Mouse (Mus musculus): ENCODE measurements around the gene Sphk1. TPM values are rescaled to one million over a fixed set of nuclear protein-coding genes. Genes with fewer than 3 reads are reported as not detected.
"Not testable (repeated sequence)": the region's sequence is repeated elsewhere in the genome, so short reads cannot be mapped to it uniquely, and the experiment has no call there.

The Sphk1 gene
- polyA plus RNA-seq, 1 experiment from 2014 or later: 4.1 TPM

DNA sequence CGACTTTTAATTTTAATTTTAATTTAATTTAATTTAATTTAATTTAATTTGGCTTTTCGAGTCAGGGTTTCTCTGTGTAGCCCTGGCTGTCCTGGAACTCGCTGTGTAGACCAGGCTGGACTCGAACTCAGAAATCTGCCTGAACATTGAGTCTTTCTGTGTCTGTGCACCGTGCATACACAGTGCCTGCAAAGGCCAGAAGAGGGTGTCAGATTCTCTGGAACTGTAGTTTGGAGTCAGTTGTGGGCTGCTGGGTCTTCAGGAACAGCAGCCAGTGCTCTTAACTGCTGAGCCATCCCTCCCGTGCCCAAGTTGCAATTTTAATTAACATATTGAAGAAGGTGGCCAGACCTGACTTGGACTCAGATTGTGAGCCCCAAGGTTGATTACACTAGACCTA is 39.4 kb upstream of the Sphk1 start:
- DNase-seq (ENCODE audit: low spot score): no peak
- H3K27me3 ChIP-seq (ENCODE audit: control insufficient read depth, insufficient read depth, low read length): no peaks in the 10 kb centered on the region
- H3K9me3 ChIP-seq (ENCODE audit: control insufficient read depth, low read length): no peaks in the 10 kb centered on the region
- peak overlapping the region; percentile 97; the same call in 1 of the 2 replicates for H3K9ac ChIP-seq
- WGBS: 71% methylated on average over 6 of the region's 6 CpGs
- peaks cover 18% of the 10 kb centered on the region for H3K4me1 ChIP-seq (replicated peaks; ENCODE audit: control insufficient read depth, insufficient read depth, low read length)
- H3K27ac ChIP-seq: no peak overlapping the region
- peaks cover 14% of the 10 kb centered on the region for H3K36me3 ChIP-seq (replicated peaks; ENCODE audit: control insufficient read depth, insufficient read depth)
- H3K4me3 ChIP-seq (replicated peaks; ENCODE audit: low read length): no peak overlapping the region
- no peak for ATAC-seq (ENCODE audit: low FRiP score)
- H3K4me2 ChIP-seq (replicated peaks): peak overlapping the region; percentile 75

DNA sequence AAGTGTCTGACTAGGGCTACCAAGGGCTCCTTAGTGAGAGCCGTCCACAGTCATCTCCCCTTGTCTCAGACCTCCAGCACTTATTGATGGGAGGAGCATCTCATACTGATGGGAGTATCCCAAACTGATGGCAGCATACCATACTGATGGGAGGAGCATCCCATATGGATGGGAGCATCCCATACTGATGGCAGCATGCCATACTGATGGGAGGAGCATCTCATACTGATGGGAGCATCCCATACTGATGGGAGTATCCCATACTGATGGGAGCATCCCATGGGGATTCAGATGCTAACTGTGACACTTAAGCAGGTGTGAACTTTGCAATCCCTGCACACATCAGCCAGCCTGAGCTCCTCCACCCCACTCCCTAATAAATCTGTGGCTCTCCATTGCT is 38.2 kb upstream of the Sphk1 start:
- H3K9ac ChIP-seq; H3K4me3 ChIP-seq (replicated peaks; ENCODE audit: low read length); H3K27ac ChIP-seq; H3K36me3 ChIP-seq (replicated peaks; ENCODE audit: control insufficient read depth, insufficient read depth); H3K27me3 ChIP-seq (ENCODE audit: control insufficient read depth, insufficient read depth, low read length); H3K4me2 ChIP-seq (replicated peaks); ATAC-seq (ENCODE audit: low FRiP score); H3K9me3 ChIP-seq (ENCODE audit: control insufficient read depth, low read length); DNase-seq (ENCODE audit: low spot score): not testable (repeated sequence)
- WGBS: 58% methylated on average over 1 of the region's 1 CpGs
- peaks cover 18% of the 10 kb centered on the region for H3K4me1 ChIP-seq (replicated peaks; ENCODE audit: control insufficient read depth, insufficient read depth, low read length)

DNA sequence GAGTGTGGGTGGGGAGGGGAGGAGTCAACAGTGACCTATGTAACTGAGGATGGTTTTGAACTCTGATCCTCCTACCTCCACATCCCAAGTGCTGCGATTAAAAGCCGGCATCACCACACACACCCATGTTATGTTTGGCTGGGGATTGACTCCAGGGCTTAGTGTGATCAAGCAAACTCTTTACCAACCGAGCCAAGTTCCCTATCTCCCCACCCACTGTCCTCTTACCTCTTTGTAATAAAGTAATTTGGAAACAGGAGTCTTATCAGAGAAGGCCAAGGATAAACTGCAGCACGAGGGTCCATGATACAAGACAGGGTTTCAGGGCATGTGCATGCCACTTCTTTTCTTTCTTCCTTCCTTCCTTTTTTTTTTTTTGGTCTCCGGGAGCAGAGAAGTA is 37.5 kb upstream of the Sphk1 start:
- Histone ChIP-seq H3K4me1 (replicated peaks; ENCODE audit: control insufficient read depth, insufficient read depth, low read length) (peaks cover 18% of the 10 kb centered on the region), H3K9ac (no peak overlapping the region), H3K27me3 (ENCODE audit: control insufficient read depth, insufficient read depth, low read length) (no peaks in the 10 kb centered on the region), H3K9me3 (ENCODE audit: control insufficient read depth, low read length) (no peaks in the 10 kb centered on the region), H3K4me2 (replicated peaks) (no peak overlapping the region), H3K27ac (no peak overlapping the region), H3K36me3 (replicated peaks; ENCODE audit: control insufficient read depth, insufficient read depth) (no peaks in the 10 kb centered on the region), H3K4me3 (replicated peaks; ENCODE audit: low read length) (no peak overlapping the region)
- DNase-seq (ENCODE audit: low spot score) (no peak), ATAC-seq (ENCODE audit: low FRiP score) (no peak)
- 82% methylated on average over 5 of the region's 5 CpGs for WGBS

DNA sequence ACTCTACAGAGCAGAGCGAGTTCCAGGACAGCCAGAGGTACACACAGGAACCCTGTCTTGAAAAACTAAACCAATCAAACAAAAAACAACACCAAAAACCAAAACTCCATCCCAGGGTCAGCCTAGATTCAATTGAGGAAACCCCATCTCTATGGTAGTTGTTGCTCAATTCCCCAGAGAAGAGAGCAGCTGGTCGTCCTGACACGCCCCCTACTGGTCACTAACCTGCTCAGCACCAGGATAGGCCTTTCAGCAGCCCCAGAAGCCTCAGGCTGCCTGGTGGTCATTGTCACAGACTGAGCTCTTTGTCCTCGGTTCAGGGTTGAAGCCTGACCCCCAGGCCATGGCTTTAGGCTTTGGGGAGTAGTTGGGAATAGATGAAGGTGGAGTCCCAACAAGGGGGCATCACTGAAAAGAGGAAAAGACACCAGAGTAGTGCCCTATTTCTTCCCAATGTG is 36.9 kb upstream of the Sphk1 start, which contains the start of gene Prpsap1:
Prpsap1 (minus strand) TSS at position 408 of the 458 bp plus-strand sequence.
- peaks cover 17% of the 10 kb centered on the region for H3K4me1 ChIP-seq (replicated peaks; ENCODE audit: control insufficient read depth, insufficient read depth, low read length)
- H3K9ac ChIP-seq: no peak within 1 kb of the TSS
- no peaks in the 10 kb centered on the region for H3K9me3 ChIP-seq (ENCODE audit: control insufficient read depth, low read length)
- ATAC-seq (ENCODE audit: low FRiP score): no peak
- H3K36me3 ChIP-seq (replicated peaks; ENCODE audit: control insufficient read depth, insufficient read depth): no peaks in the 10 kb centered on the region
- H3K27me3 ChIP-seq (ENCODE audit: control insufficient read depth, insufficient read depth, low read length): no peaks in the 10 kb centered on the region
- H3K4me3 ChIP-seq (replicated peaks; ENCODE audit: low read length): no peak within 1 kb of the TSS
- H3K27ac ChIP-seq: peak within 1 kb of the TSS; percentile 32; the same call in 1 of the 2 replicates
- no peak for DNase-seq (ENCODE audit: low spot score)
- WGBS: 23% methylated on average over 4 of the region's 4 CpGs
- H3K4me2 ChIP-seq (replicated peaks): no peak within 1 kb of the TSS

DNA sequence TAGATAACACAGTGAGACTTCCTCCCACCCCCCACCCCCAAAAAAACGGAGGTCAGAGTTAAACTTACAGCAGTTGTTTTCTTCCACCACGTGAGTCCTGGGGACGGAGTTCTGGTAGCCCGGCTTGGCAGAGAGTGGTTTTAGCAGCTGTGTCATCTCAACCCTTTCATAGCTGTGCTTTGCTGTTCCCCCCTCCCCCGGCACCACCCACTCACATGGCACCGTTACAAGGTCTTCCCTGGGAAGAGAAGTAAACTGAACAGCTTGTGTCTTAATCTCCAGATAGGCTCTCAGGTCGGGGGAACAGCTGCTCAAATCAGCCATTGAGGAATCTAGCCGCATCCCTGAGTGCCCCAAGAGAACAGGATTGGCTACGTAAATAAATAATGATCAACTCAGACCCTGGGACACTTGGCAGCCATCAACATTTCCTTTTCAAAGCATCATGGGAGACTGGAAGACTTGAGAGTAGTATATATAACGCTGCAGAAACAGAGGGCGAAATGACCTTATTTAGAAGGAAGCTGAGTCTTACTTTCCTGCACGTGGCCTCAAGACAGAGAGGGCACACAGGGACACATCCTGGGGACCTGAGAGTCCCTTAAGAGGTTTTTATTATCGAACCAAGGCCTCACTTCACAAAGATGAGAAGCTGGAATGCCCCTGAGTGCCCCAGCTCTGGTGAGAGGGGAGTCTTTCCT is 36.1 kb upstream of the Sphk1 start:
- WGBS: 39% methylated on average over 13 of the region's 13 CpGs
- H3K27ac ChIP-seq: peak overlapping the region; percentile 32; the same call in 1 of the 2 replicates
- no peak for DNase-seq (ENCODE audit: low spot score)

DNA sequence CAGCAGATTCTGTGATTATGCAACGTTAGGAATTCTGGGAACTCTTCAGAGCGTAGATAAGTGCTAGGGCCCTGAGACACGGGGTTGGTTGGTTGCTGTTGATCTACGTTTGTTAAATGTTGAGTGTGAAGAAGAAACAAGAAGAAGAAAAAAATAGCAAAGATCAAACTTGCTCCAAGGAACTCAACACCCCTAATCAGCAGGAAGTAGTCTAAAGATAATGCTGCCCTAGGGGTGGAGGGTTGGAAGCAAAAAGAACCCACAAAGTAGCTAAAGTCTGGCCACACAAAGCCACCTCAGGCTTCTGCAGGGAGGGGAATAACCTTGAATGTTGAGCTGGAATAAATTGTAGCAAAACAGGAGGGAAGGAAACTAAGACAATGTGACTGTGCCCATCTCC is 33.4 kb upstream of the Sphk1 start:
- no peaks in the 10 kb centered on the region for H3K9me3 ChIP-seq (ENCODE audit: control insufficient read depth, low read length)
- H3K4me3 ChIP-seq (replicated peaks; ENCODE audit: low read length): no peak overlapping the region
- WGBS: 88% methylated on average over 4 of the region's 4 CpGs
- H3K4me1 ChIP-seq (replicated peaks; ENCODE audit: control insufficient read depth, insufficient read depth, low read length): peaks cover 8% of the 10 kb centered on the region; the same call in 1 of the 2 replicates
- ATAC-seq (ENCODE audit: low FRiP score): no peak
- no peak overlapping the region for H3K9ac ChIP-seq
- H3K4me2 ChIP-seq (replicated peaks): no peak overlapping the region
- H3K27me3 ChIP-seq (ENCODE audit: control insufficient read depth, insufficient read depth, low read length): no peaks in the 10 kb centered on the region
- DNase-seq (ENCODE audit: low spot score): no peak
- H3K27ac ChIP-seq: no peak overlapping the region
- H3K36me3 ChIP-seq (replicated peaks; ENCODE audit: control insufficient read depth, insufficient read depth): no peaks in the 10 kb centered on the region

More for the DNA sequence above, 36.1 kb upstream of the Sphk1 start:
- Histone ChIP-seq H3K9ac (no peak overlapping the region), H3K9me3 (ENCODE audit: control insufficient read depth, low read length) (no peaks in the 10 kb centered on the region), H3K4me2 (replicated peaks) (no peak overlapping the region), H3K36me3 (replicated peaks; ENCODE audit: control insufficient read depth, insufficient read depth) (no peaks in the 10 kb centered on the region), H3K4me1 (replicated peaks; ENCODE audit: control insufficient read depth, insufficient read depth, low read length) (peaks cover 11% of the 10 kb centered on the region), H3K27me3 (ENCODE audit: control insufficient read depth, insufficient read depth, low read length) (no peaks in the 10 kb centered on the region), H3K4me3 (replicated peaks; ENCODE audit: low read length) (no peak overlapping the region)
- no peak for ATAC-seq (ENCODE audit: low FRiP score)

DNA sequence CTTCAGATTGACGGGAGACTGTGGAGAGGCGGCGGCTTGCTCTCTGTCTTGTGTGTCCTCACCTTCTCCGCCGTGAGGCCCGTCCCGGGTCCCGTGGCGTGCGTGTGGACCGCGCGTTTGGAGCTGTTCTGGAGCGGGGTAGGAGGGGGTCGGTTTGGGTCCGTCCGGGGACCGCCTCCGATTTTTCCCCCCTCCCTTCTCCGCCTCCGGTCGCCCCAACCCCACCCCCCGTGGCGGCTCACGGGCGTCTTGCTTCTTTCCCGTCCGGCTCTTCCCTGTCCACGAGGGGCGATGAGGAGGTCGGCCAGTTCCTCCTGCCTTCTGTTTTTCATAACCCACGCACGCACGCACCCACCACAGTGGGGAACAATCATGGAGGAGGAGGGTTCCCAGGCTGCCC is 32.1 kb upstream of the Sphk1 start:
- ATAC-seq (ENCODE audit: low FRiP score): no peak; the same call in 1 of the 2 replicates
- Histone ChIP-seq H3K27ac (no peak overlapping the region), H3K27me3 (ENCODE audit: control insufficient read depth, insufficient read depth, low read length) (no peaks in the 10 kb centered on the region), H3K4me3 (replicated peaks; ENCODE audit: low read length) (peak overlapping the region; percentile 15; the same call in 1 of the 2 replicates), H3K36me3 (replicated peaks; ENCODE audit: control insufficient read depth, insufficient read depth) (no peaks in the 10 kb centered on the region), H3K9ac (no peak overlapping the region), H3K4me1 (replicated peaks; ENCODE audit: control insufficient read depth, insufficient read depth, low read length) (peaks cover 8% of the 10 kb centered on the region; the same call in 1 of the 2 replicates), H3K9me3 (ENCODE audit: control insufficient read depth, low read length) (no peaks in the 10 kb centered on the region), H3K4me2 (replicated peaks) (peak overlapping the region; percentile 41)
- 33% methylated on average over 34 of the region's 34 CpGs for WGBS
- no peak for DNase-seq (ENCODE audit: low spot score)

DNA sequence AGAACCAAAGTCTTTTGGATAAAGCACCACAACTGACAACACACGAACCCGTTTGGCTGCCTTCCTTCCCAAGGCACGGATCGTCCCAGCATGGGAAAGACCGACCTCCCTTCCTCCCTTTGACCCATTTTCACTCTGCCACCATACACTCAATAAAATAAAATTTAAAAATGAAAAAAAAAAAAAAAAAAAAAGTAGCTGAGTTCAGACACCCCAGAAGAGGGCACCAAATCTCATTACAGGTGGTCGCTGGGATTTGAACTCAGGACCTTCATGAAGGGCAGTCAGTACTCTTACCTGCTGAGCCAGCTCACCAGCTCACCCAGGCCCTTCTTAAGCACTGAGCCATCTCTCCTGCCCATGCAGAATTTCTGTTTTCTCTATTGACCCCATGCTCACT is 31.7 kb upstream of the Sphk1 start:
- Histone ChIP-seq H3K4me3 (replicated peaks; ENCODE audit: low read length) (no peak overlapping the region), H3K36me3 (replicated peaks; ENCODE audit: control insufficient read depth, insufficient read depth) (no peaks in the 10 kb centered on the region), H3K27me3 (ENCODE audit: control insufficient read depth, insufficient read depth, low read length) (no peaks in the 10 kb centered on the region), H3K9me3 (ENCODE audit: control insufficient read depth, low read length) (no peaks in the 10 kb centered on the region), H3K27ac (no peak overlapping the region), H3K9ac (no peak overlapping the region), H3K4me2 (replicated peaks) (peak overlapping the region; percentile 41), H3K4me1 (replicated peaks; ENCODE audit: control insufficient read depth, insufficient read depth, low read length) (peaks cover 8% of the 10 kb centered on the region; the same call in 1 of the 2 replicates)
- DNase-seq (ENCODE audit: low spot score): no peak
- ATAC-seq (ENCODE audit: low FRiP score): no peak
- 52% methylated on average over 6 of the region's 6 CpGs for WGBS

DNA sequence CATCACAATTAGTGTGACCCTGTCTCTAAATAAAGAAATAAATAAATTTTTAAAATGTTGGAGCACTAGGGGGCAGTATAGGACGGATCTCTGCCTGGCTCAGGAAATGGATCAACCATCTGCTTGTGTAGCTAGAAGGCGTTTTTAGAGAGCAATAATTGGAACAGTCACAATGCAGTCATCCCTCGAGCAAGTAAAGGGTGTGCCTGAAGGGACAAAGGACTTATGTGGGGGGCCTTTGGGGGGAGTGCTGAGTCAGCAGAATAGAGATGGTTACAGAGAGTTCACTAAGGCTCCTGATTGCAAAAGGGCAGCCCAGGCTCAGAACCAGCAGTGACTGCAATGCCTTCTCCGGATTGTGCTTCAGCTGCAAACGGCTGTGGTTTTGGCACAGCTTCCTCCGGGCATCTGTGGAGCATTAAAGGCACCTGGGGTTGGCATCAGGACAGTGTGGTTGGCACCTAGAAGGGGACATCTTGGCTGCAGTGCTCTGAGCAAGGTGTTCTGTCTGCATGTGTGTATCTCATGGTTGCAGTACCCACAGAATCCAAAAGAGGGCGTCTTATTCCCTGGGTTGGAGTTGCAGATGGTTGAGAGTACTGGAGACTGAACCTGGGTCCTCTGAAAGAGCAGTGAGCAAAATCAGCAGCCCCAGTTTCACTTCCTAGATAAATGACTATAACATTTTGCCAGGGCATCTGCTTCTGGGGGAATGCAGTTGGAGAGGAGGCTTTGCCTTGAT is 29.5 kb upstream of the Sphk1 start:
- Histone ChIP-seq H3K27me3 (ENCODE audit: control insufficient read depth, insufficient read depth, low read length) (no peaks in the 10 kb centered on the region), H3K4me1 (replicated peaks; ENCODE audit: control insufficient read depth, insufficient read depth, low read length) (no peaks in the 10 kb centered on the region), H3K9ac (no peak overlapping the region), H3K9me3 (ENCODE audit: control insufficient read depth, low read length) (no peaks in the 10 kb centered on the region), H3K27ac (no peak overlapping the region), H3K4me2 (replicated peaks) (no peak overlapping the region), H3K36me3 (replicated peaks; ENCODE audit: control insufficient read depth, insufficient read depth) (no peaks in the 10 kb centered on the region), H3K4me3 (replicated peaks; ENCODE audit: low read length) (no peak overlapping the region)
- WGBS: 29% methylated on average over 7 of the region's 7 CpGs
- ATAC-seq (ENCODE audit: low FRiP score) (no peak), DNase-seq (ENCODE audit: low spot score) (peak; percentile 83)
